Mouse (Mus musculus): Measurements from ENCODE around the gene BC016579. TPM values are rescaled to one million over a fixed set of nuclear protein-coding genes. Genes with fewer than 3 reads are reported as not detected.
A peak's percentile ranks its signal among the peaks of the same experiment; 100 is the strongest.

BC016579 gene
- polyA plus RNA-seq, 1 experiment from 2014 or later, result not detected

GRCm38 (mm10) chr16:45595494-45595893, 58.4 kb downstream of the BC016579 start:
- no peak overlapping the region for H3K4me2 ChIP-seq
- ATAC-seq (ENCODE audit: low FRiP score), result 0 out of 2 replicates have a peak, but pooled peaks have one; percentile 57
- H3K4me3 ChIP-seq, result no peak overlapping the region
- peaks cover 4% of the 10 kb centered on the region; the same call in 1 of the 2 replicates for H3K4me1 ChIP-seq (replicated peaks)
- no peak overlapping the region for H3K9ac ChIP-seq
- no peak overlapping the region for H3K27ac ChIP-seq
- H3K36me3 ChIP-seq, result no peaks in the 10 kb centered on the region
- no peaks in the 10 kb centered on the region for H3K27me3 ChIP-seq
- H3K9me3 ChIP-seq, result no peaks in the 10 kb centered on the region

GRCm38 (mm10) chr16:45593656-45594055, 60.2 kb downstream of the BC016579 start:
- peaks cover 4% of the 10 kb centered on the region; the same call in 1 of the 2 replicates for H3K4me1 ChIP-seq (replicated peaks)
- no peaks in the 10 kb centered on the region for H3K27me3 ChIP-seq
- no peak overlapping the region for H3K9ac ChIP-seq
- no peaks in the 10 kb centered on the region for H3K36me3 ChIP-seq
- H3K9me3 ChIP-seq, result no peaks in the 10 kb centered on the region
- no peak overlapping the region for H3K4me3 ChIP-seq
- H3K4me2 ChIP-seq, result no peak overlapping the region
- ATAC-seq (ENCODE audit: low FRiP score), result no peak
- 37% methylated on average over 1 of the region's 1 CpGs for WGBS
- H3K27ac ChIP-seq, result no peak overlapping the region

- Histone ChIP-seq H3K27ac (no peak overlapping the region), H3K4me1 (replicated peaks) (no peaks in the 10 kb centered on the region), H3K36me3 (no peaks in the 10 kb centered on the region), H3K4me3 (no peak overlapping the region), H3K27me3 (no peaks in the 10 kb centered on the region), H3K9ac (no peak overlapping the region), H3K9me3 (no peaks in the 10 kb centered on the region), H3K4me2 (no peak overlapping the region)
- ATAC-seq (ENCODE audit: low FRiP score), result no peak
- WGBS, result 43% methylated on average over 2 of the region's 2 CpGs
These were observed 71.4 kb downstream of the BC016579 start for GRCm38 (mm10) chr16:45582512-45582911.

- 69% methylated on average over 12 of the region's 12 CpGs for WGBS
- no peaks in the 10 kb centered on the region for H3K4me1 ChIP-seq (replicated peaks)
- no peak overlapping the region for H3K4me2 ChIP-seq
- ATAC-seq (ENCODE audit: low FRiP score), result no peak
- H3K27ac ChIP-seq, result no peak overlapping the region
- H3K9me3 ChIP-seq, result no peaks in the 10 kb centered on the region
- H3K36me3 ChIP-seq, result no peaks in the 10 kb centered on the region
- no peak overlapping the region for H3K9ac ChIP-seq
- no peaks in the 10 kb centered on the region for H3K27me3 ChIP-seq
- no peak overlapping the region for H3K4me3 ChIP-seq
These were observed 74.0 kb downstream of the BC016579 start for GRCm38 (mm10) chr16:45579883-45580282.

Other genes starting within 250 kb of the BC016579 start
- 244 and 255 TPM in 2 replicates for gene Cd200, start 245.0 kb downstream of the BC016579 start, polyA plus RNA-seq (2015; fragmentation: Nextera tagmentation; extraction: Ambion mirVana)
- gene Gm609, start 161.1 kb downstream of the BC016579 start, polyA plus RNA-seq (2015; fragmentation: Nextera tagmentation; extraction: Ambion mirVana), result not detected in 2 replicates
- not detected in 2 replicates for gene Gm17783, start 122.0 kb downstream of the BC016579 start, polyA plus RNA-seq (2015; fragmentation: Nextera tagmentation; extraction: Ambion mirVana)
- gene Slc9c1, start 118.8 kb downstream of the BC016579 start, polyA plus RNA-seq (2015; fragmentation: Nextera tagmentation; extraction: Ambion mirVana), result not detected in 2 replicates
- gene Gcsam, start 43.7 kb downstream of the BC016579 start, polyA plus RNA-seq (2015; fragmentation: Nextera tagmentation; extraction: Ambion mirVana), result not detected in 2 replicates
- 0.36 and 0.60 TPM in 2 replicates for gene Tmprss7, start 39.6 kb upstream of the BC016579 start, polyA plus RNA-seq (2015; fragmentation: Nextera tagmentation; extraction: Ambion mirVana)
- gene Tagln3, start 70.5 kb upstream of the BC016579 start, polyA plus RNA-seq (2015; fragmentation: Nextera tagmentation; extraction: Ambion mirVana), result 625 and 635 TPM in 2 replicates
- 41.2 and 46.0 TPM in 2 replicates for gene Abhd10, start 88.9 kb upstream of the BC016579 start, polyA plus RNA-seq (2015; fragmentation: Nextera tagmentation; extraction: Ambion mirVana)

All from hindbrain, embryonic 13.5 days (tissue).